Mouse (Mus musculus) brown adipose tissue, adult 24 weeks (tissue): ENCODE data around the gene Pten. TPM values are rescaled to one million over a fixed set of nuclear protein-coding genes. Genes with fewer than 3 reads are reported as not detected.
"Not testable (repeated sequence)": the region's sequence is repeated elsewhere in the genome, so short reads cannot be mapped to it uniquely, and the experiment has no call there.

ENCODE experiments used
- H3K27ac ChIP-seq: fragments of 200-500 bp; replicated peaks from 2 replicates; pipeline ENCODE4 v1.5.1; 2012; ENCODE audit warnings: low read depth, mild to moderate bottlenecking, low read length
- H3K4me1 ChIP-seq: fragments of 200-500 bp; 2 replicates; pipeline ENCODE4 v1.6.1; 2012; ENCODE audit warnings: low read length, mixed read lengths; ENCODE audit not compliant: control insufficient read depth, insufficient read depth, insufficient read length
- H3K4me3 ChIP-seq: fragments of 200-500 bp; 2 replicates; pipeline ENCODE4 v1.5.1; 2012; ENCODE audit warnings: low read depth, mild to moderate bottlenecking, low read length, moderate library complexity; ENCODE audit not compliant: insufficient read depth
- polyA plus RNA-seq: library from polyadenylated mRNA; stranded (reverse); fragments of >200 nt; gene quantifications from 2 replicates; pipeline ENCODE4 v1.2.4, GENCODE M21; 2012; ENCODE audit not compliant: missing spikeins, insufficient read depth, insufficient read length

The Pten gene
- polyA plus RNA-seq, 1 experiment: 44.8 TPM

- Histone ChIP-seq H3K4me3 (no peak overlapping the region), H3K27ac (no peak overlapping the region), H3K4me1 (no peaks in the 10 kb centered on the region; the same call in 1 of the 2 replicates)
These were observed 61.5 kb downstream of the Pten start for GRCm38 (mm10) chr19:32818759-32819158.

GRCm38 (mm10) chr19:32822959-32823358 lies 65.7 kb downstream of the Pten start:
- H3K4me1 ChIP-seq, H3K27ac ChIP-seq, H3K4me3 ChIP-seq: not testable (repeated sequence)

DNA sequence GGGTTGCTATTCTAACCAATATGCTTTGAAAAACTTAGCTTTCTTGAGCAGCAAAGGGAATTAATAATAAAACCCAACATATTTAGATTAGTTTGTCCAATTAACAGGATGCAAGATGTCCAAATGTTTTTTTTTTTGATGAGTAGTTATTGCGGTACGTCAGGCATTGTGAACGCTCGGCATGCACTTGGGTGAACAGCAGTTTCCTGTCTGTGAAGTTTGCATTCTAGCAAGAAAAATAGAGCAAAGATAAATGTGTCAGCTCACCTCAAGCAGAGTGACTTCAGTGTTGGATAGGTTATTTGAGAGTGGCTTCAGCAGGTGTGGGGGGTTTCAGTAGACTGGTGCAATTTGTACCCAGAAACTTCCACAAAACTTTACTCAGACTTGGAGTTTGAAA lies 69.3 kb downstream of the Pten start:
- H3K4me1 ChIP-seq: no peaks in the 10 kb centered on the region
- H3K4me3 ChIP-seq: no peak overlapping the region

DNA sequence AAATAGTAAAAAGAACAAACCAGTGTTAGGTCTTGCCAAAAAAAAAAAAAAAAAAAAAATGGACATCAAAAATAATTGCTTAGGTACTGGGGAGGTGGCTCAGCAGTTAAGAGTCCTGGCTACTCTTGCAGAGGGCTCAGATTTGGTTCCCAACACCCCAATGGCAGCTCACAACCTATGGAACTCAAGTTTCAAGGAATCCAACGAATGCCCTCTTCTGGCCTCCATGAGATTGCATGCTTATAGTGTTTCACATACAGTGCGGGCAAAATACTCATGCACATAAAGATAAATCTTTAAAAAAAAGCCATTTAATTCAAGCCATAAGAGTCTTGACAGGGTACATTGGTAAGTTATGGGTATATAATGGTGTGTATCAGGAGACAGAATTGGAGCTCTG lies 72.6 kb downstream of the Pten start:
- Histone ChIP-seq H3K27ac (no peak overlapping the region), H3K4me1 (no peaks in the 10 kb centered on the region), H3K4me3 (no peak overlapping the region)

More for the DNA sequence above, 69.3 kb downstream of the Pten start:
- no peak overlapping the region for H3K27ac ChIP-seq

DNA sequence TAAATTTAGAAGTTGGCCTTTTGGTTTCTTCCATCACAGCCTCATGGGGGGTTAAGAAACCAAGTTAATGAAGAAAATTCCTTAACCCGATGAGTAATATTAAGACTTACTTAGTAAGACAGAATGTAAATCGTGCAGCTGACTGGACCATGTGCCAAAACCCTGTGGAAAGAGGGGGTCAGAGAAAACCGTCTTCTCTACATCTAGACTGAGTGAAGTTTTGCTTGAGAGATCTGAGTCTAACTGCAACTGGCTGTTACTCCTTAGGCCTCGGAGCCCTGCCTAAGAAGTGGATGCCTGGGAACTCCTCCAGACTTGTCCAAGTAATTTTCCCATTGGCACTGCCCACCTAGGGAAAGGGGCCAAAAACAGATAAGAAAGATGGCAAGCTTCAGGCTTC lies 74.0 kb downstream of the Pten start:
- H3K4me3 ChIP-seq: no peak overlapping the region
- H3K27ac ChIP-seq: no peak overlapping the region

DNA sequence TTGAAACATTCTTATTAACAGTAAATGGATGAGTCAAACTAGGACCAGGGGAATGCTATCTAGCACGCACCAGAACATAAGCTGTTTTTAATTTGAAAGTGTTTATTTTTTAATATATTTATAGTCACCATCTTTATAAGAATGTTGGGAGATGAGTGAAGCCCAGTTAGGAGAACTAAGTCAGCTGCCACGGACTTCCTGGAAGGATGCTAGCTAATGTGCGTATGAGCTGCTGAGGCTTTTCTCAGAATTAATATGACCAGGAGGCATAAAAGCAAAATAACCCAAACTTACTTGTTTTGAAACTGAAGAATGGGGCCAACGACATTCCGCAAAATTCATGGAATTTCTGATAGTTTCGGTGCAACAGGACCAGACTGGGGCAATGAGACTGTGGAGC lies 83.2 kb downstream of the Pten start:
- Histone ChIP-seq H3K4me3 (no peak overlapping the region), H3K27ac (no peak overlapping the region), H3K4me1 (no peaks in the 10 kb centered on the region)

More for the DNA sequence above, 74.0 kb downstream of the Pten start:
- H3K4me1 ChIP-seq: no peaks in the 10 kb centered on the region

- no peaks in the 10 kb centered on the region for H3K4me1 ChIP-seq
- no peak overlapping the region for H3K27ac ChIP-seq
- H3K4me3 ChIP-seq: no peak overlapping the region
These were observed 87.2 kb downstream of the Pten start for GRCm38 (mm10) chr19:32844486-32844885.

- no peak overlapping the region for H3K27ac ChIP-seq
- no peak overlapping the region for H3K4me3 ChIP-seq
- H3K4me1 ChIP-seq: no peaks in the 10 kb centered on the region
These were observed 90.7 kb downstream of the Pten start for GRCm38 (mm10) chr19:32848041-32848440.

GRCm38 (mm10) chr19:32852306-32852705 lies 95.0 kb downstream of the Pten start:
- Histone ChIP-seq H3K27ac (no peak overlapping the region), H3K4me3 (no peak overlapping the region), H3K4me1 (no peaks in the 10 kb centered on the region)

GRCm38 (mm10) chr19:32861675-32862575 lies 104.6 kb downstream of the Pten start:
- peak overlapping the region; percentile 48 for H3K4me3 ChIP-seq
- H3K27ac ChIP-seq: no peak overlapping the region
- H3K4me1 ChIP-seq: no peaks in the 10 kb centered on the region

- Histone ChIP-seq H3K27ac (no peak overlapping the region), H3K4me3 (no peak overlapping the region)
These were observed 109.5 kb downstream of the Pten start for GRCm38 (mm10) chr19:32866765-32867164.

DNA sequence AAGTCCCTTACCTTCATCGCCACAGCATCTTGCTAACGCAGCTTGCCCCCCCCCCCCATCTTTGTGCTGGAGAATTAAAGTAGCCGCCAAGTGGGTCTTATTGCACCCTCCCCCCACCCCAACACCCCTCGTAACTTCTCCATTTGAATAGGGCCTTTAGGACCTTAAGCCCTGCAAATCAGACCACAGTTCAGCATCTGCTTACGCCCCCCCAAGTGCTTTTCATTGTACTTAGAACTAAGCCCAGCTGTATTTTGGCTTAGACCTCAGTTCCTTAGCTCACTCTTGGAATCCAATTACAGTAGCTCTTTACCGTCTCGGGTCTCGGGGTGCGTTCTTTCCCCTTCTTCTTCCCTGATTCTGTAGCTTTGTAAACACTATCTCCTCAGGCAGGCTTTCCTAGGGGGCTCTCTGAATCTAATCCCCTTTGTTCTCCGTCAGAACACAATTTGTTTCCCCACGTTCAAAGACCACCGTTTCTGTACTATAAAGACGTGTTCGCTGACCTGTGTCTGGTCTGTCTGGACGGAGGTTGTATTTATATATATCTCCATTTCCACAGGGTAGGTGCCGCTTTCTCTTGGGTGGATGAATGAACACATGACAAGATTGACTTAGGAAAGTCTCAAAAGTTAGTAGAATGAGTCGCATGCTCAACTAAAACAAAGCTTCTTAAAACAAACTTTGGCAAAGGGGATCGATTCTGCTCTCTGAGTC lies 110.0 kb downstream of the Pten start:
- Histone ChIP-seq H3K27ac (no peak overlapping the region), H3K4me3 (no peak overlapping the region), H3K4me1 (peaks cover 3% of the 10 kb centered on the region; the same call in 1 of the 2 replicates)

More at GRCm38 (mm10) chr19:32866765-32867164, 109.5 kb downstream of the Pten start:
- peaks cover 3% of the 10 kb centered on the region; the same call in 1 of the 2 replicates for H3K4me1 ChIP-seq

- H3K4me3 ChIP-seq: no peak overlapping the region
- peaks cover 3% of the 10 kb centered on the region; the same call in 1 of the 2 replicates for H3K4me1 ChIP-seq
- H3K27ac ChIP-seq: no peak overlapping the region
These were observed 111.3 kb downstream of the Pten start for GRCm38 (mm10) chr19:32868560-32868959.

DNA sequence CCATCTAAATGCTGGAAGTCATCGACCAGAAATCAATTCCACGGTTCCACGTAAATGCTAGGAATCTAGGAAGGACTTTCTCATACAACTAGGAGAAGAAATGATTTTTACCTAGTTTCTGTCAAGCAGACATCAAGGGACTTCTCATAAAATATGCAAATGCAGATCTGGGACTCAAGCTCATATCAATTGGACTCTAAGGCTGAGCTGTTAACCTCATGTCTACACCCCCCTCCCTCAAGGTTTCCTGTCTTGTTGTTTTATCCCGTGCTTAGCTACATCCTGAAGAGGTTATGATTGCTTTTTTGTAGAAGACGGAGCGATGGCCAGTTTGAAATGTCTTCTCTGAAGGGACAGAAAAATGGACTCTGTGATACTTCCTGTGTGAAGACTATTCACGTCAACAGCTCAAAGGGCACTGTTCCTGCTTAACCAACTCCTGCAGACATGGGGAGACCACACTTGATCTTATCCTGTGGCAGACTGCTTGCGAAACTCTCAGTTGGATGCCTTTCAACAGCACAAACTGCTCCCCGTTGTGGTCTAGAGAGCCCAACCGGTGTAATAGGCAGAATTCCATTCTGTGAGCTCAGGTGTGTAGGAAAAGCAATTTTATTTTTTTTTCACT lies 111.9 kb downstream of the Pten start:
- no peak overlapping the region for H3K27ac ChIP-seq
- H3K4me1 ChIP-seq: peaks cover 3% of the 10 kb centered on the region; the same call in 1 of the 2 replicates
- no peak overlapping the region for H3K4me3 ChIP-seq
